Mouse (Mus musculus) E14TG2a.4 (cell line): ENCODE results near the gene Exo5.

Source experiments
- CTCF ChIP-seq: conservative IDR thresholded peaks from 2 replicates; pipeline ENCODE4 v1.5.1; 2014; ENCODE audit warnings: low read length
- NANOG ChIP-seq: IDR thresholded peaks from 2 replicates; pipeline ENCODE4 v1.6.1; 2014; ENCODE audit warnings: borderline replicate concordance, low read length, mixed read lengths
- POU5F1 ChIP-seq: IDR thresholded peaks from 2 replicates; pipeline ENCODE4 v1.6.1; 2014; ENCODE audit warnings: low read length, borderline replicate concordance

DNA sequence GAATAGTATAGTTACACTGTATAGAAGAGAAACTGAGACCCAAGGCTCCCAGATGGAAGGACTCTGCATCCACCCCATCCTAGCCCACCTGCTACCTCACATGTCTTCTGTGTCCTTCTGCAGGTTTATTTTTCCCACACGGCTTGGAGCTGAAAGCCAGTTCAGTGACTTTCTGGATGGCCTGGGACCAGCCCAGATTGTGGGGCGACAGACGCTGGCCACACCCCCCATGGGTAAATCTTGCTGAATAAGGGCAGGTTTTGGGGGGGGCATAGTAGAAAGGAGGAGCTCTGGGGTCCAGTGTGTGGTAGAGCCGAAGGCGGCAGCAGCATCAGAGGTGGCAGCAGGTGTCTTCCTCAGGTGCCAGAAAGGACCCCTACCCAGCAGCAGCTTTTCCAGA lies 38.0 kb downstream of the Exo5 start:
- TF ChIP-seq CTCF (no peak), POU5F1 (no peak), NANOG (no peak)
